Mouse (Mus musculus) spleen, adult 2 months (tissue): ENCODE data around the gene Ccdc194. TPM values are rescaled to one million over a fixed set of nuclear protein-coding genes. Genes with fewer than 3 reads are reported as not detected.

ENCODE experiments used
- DNase-seq, 2 experiments: peaks; one replicate each; pipeline versions ENCODE4 v3.0.0 to v3.0.0-alpha.2; 2012 to 2021; ENCODE audit warnings: low spot score in 2 of 2, low read depth in 1 of 2
- H3K27ac ChIP-seq: fragments of 200-500 bp; 2 replicates; pipeline ENCODE4 v1.5.1; 2012; ENCODE audit warnings: low read length, inconsistent platforms; ENCODE audit not compliant: insufficient read depth
- H3K27me3 ChIP-seq: fragments of 200-500 bp; 2 replicates; pipeline ENCODE4 v1.6.1; 2012; ENCODE audit warnings: mild to moderate bottlenecking, moderate library complexity, low read length, inconsistent platforms; ENCODE audit not compliant: control insufficient read depth, insufficient read depth
- H3K36me3 ChIP-seq: fragments of 200-500 bp; 2 replicates; pipeline ENCODE4 v1.6.1; 2012; ENCODE audit warnings: mild to moderate bottlenecking, low read length, inconsistent platforms; ENCODE audit not compliant: control insufficient read depth, insufficient read depth
- H3K4me1 ChIP-seq: fragments of 200-500 bp; 2 replicates; pipeline ENCODE4 v1.6.1; 2011; ENCODE audit warnings: inconsistent platforms; ENCODE audit not compliant: control insufficient read depth, insufficient read depth, insufficient read length
- H3K4me3 ChIP-seq: fragments of 200-500 bp; 2 replicates; pipeline ENCODE4 v1.5.1; 2011; ENCODE audit warnings: mild to moderate bottlenecking, inconsistent platforms; ENCODE audit not compliant: insufficient read depth, insufficient read length; ENCODE audit errors: extremely low read depth
- CTCF ChIP-seq: fragments of 200-500 bp; IDR thresholded peaks from 2 replicates; pipeline ENCODE4 v1.5.1; 2011; ENCODE audit warnings: mild to moderate bottlenecking, inconsistent platforms; ENCODE audit not compliant: insufficient read depth, insufficient read length, insufficient replicate concordance; ENCODE audit errors: extremely low read depth
- POLR2A ChIP-seq: fragments of 200-500 bp; IDR thresholded peaks from 2 replicates; pipeline ENCODE4 v1.6.1; 2011; ENCODE audit warnings: low read depth, low read length, inconsistent platforms
- WGBS: fragments of 180-500 bp; shearing (Covaris S2); methylation state at CpG from one replicate; pipeline ENCODE4 v1.1.7; 2018; 5-methylcytosine and 5-hydroxymethylcytosine counted together
- polyA plus RNA-seq: library from polyadenylated mRNA; depleted of rRNA; stranded (reverse); fragments of >200 nt; gene quantifications from 2 replicates; pipeline ENCODE4 v1.2.3, GENCODE M21; 2012

The Ccdc194 gene
- polyA plus RNA-seq, 1 experiment: 0.08 TPM

GRCm38 (mm10) chr8:71569366-71570290 lies 44.1 kb upstream of the Ccdc194 start:
- peak; percentile 70 to 73 for DNase-seq
- H3K27ac ChIP-seq: peak overlapping the region; percentile 48; the same call in 1 of the 2 replicates
- TF ChIP-seq POLR2A (no peak), CTCF (no peak)
- 11% methylated on average over 51 of the region's 51 CpGs for WGBS
- H3K27me3 ChIP-seq: no peaks in the 10 kb centered on the region
- peak overlapping the region; percentile 58 for H3K4me3 ChIP-seq
- peaks cover 2% of the 10 kb centered on the region; the same call in 1 of the 2 replicates for H3K4me1 ChIP-seq
- no peaks in the 10 kb centered on the region for H3K36me3 ChIP-seq

- TF ChIP-seq POLR2A: no peak
- WGBS: 79% methylated on average over 6 of the region's 6 CpGs
- DNase-seq: no peak
- H3K27me3 ChIP-seq: no peaks in the 10 kb centered on the region
- no peak overlapping the region for H3K27ac ChIP-seq
- peaks cover 2% of the 10 kb centered on the region; the same call in 1 of the 2 replicates for H3K4me1 ChIP-seq
- H3K36me3 ChIP-seq: no peaks in the 10 kb centered on the region
- no peak overlapping the region for H3K4me3 ChIP-seq
Measured at GRCm38 (mm10) chr8:71568941-71569340, 43.4 kb upstream of the Ccdc194 start.

GRCm38 (mm10) chr8:71568387-71568937 lies 43.0 kb upstream of the Ccdc194 start, which contains the start of gene Slc27a1:
TSS of gene Slc27a1 (plus strand) at chr8:71568882.
- 55% methylated on average over 13 of the region's 13 CpGs for WGBS
- H3K27me3 ChIP-seq: no peaks in the 10 kb centered on the region
- H3K36me3 ChIP-seq: no peaks in the 10 kb centered on the region
- TF ChIP-seq POLR2A (no peak), CTCF (no peak)
- H3K4me1 ChIP-seq: peaks cover 2% of the 10 kb centered on the region; the same call in 1 of the 2 replicates
- no peak for DNase-seq
- peak within 1 kb of the TSS; percentile 58 for H3K4me3 ChIP-seq
- peak within 1 kb of the TSS; percentile 48; the same call in 1 of the 2 replicates for H3K27ac ChIP-seq

GRCm38 (mm10) chr8:71567587-71567986 lies 42.1 kb upstream of the Ccdc194 start:
- no peaks in the 10 kb centered on the region for H3K27me3 ChIP-seq
- H3K4me3 ChIP-seq: no peak overlapping the region
- H3K27ac ChIP-seq: no peak overlapping the region
- DNase-seq: no peak
- WGBS: 82% methylated on average over 7 of the region's 7 CpGs
- peaks cover 5% of the 10 kb centered on the region for H3K4me1 ChIP-seq
- no peak for TF ChIP-seq CTCF
- no peak for TF ChIP-seq POLR2A
- H3K36me3 ChIP-seq: no peaks in the 10 kb centered on the region

GRCm38 (mm10) chr8:71566501-71566900 lies 41.0 kb upstream of the Ccdc194 start, which contains the start of gene Nxnl1:
TSS of gene Nxnl1 (minus strand) at chr8:71566601.
- H3K4me1 ChIP-seq: peaks cover 6% of the 10 kb centered on the region
- WGBS: 91% methylated on average over 3 of the region's 3 CpGs
- H3K4me3 ChIP-seq: no peak within 1 kb of the TSS
- H3K36me3 ChIP-seq: no peaks in the 10 kb centered on the region
- no peak for DNase-seq
- no peak within 1 kb of the TSS for H3K27ac ChIP-seq
- no peaks in the 10 kb centered on the region for H3K27me3 ChIP-seq
- TF ChIP-seq CTCF (no peak), POLR2A (no peak)

GRCm38 (mm10) chr8:71563992-71564391 lies 38.5 kb upstream of the Ccdc194 start:
- WGBS: 91% methylated on average over 4 of the region's 4 CpGs
- H3K36me3 ChIP-seq: no peaks in the 10 kb centered on the region
- no peak for DNase-seq
- H3K27me3 ChIP-seq: no peaks in the 10 kb centered on the region
- no peak for TF ChIP-seq POLR2A
- TF ChIP-seq CTCF: no peak
- H3K27ac ChIP-seq: no peak overlapping the region
- H3K4me1 ChIP-seq: peaks cover 4% of the 10 kb centered on the region
- no peak overlapping the region for H3K4me3 ChIP-seq
